Mouse (Mus musculus) liver, embryonic 12.5 days (tissue): Measurements from ENCODE around the gene S100a4. TPM values are rescaled to one million over a fixed set of nuclear protein-coding genes. Genes with fewer than 3 reads are reported as not detected.

ENCODE experiments used
- polyA plus RNA-seq: library from polyadenylated mRNA; unstranded; fragments of >200 nt; fragmentation: Nextera tagmentation; extraction: Ambion mirVana; gene quantifications from 2 replicates; pipeline ENCODE4 v1.2.1, GENCODE M21; 2016

Gene S100a4
- polyA plus RNA-seq, 1 experiment from 2014 or later, result 0.55 TPM

Other genes with a start within 250 kb of the S100a4 start
- 3.7 and 4.1 TPM in 2 replicates for gene Slc27a3, start 213.8 kb upstream of the S100a4 start, polyA plus RNA-seq
- gene Ints3, start 170.1 kb upstream of the S100a4 start, polyA plus RNA-seq, result 20.8 and 21.4 TPM in 2 replicates
- gene Npr1, start 137.9 kb upstream of the S100a4 start, polyA plus RNA-seq, result 5.1 and 5.3 TPM in 2 replicates
- 100 and 103 TPM in 2 replicates for gene Ilf2, start 127.6 kb upstream of the S100a4 start, polyA plus RNA-seq
- gene Snapin, start 112.7 kb upstream of the S100a4 start, polyA plus RNA-seq, result 24.2 and 27.0 TPM in 2 replicates
- gene Chtop, start 94.3 kb upstream of the S100a4 start, polyA plus RNA-seq, result 85.7 and 88.1 TPM in 2 replicates
- gene S100a1, start 89.4 kb upstream of the S100a4 start, polyA plus RNA-seq, result 13.2 and 15.0 TPM in 2 replicates
- 18.4 and 20.4 TPM in 2 replicates for gene S100a13, start 89.3 kb upstream of the S100a4 start, polyA plus RNA-seq
- not detected in 2 replicates for gene S100a14, start 76.9 kb upstream of the S100a4 start, polyA plus RNA-seq
- gene S100a16, start 66.5 kb upstream of the S100a4 start, polyA plus RNA-seq, result 32.8 TPM in 2 replicates
- gene S100a3, start 43.2 kb upstream of the S100a4 start, polyA plus RNA-seq, result 0.04 TPM in 1 of 2 replicates, not detected in the other
- gene S100a2, start 13.5 kb upstream of the S100a4 start, polyA plus RNA-seq, result not detected in 2 replicates
- gene Gm42674, start 1.9 kb upstream of the S100a4 start, polyA plus RNA-seq, result not detected in 2 replicates
- not detected in 2 replicates for gene S100a5, start 4.8 kb downstream of the S100a4 start, polyA plus RNA-seq
- 5.7 and 6.8 TPM in 2 replicates for gene S100a6, start 9.1 kb downstream of the S100a4 start, polyA plus RNA-seq
- not detected in 2 replicates for gene S100a7a, start 50.2 kb downstream of the S100a4 start, polyA plus RNA-seq
- 209 and 244 TPM in 2 replicates for gene S100a8, start 65.2 kb downstream of the S100a4 start, polyA plus RNA-seq
- gene S100a9, start 92.0 kb downstream of the S100a4 start, polyA plus RNA-seq, result 129 and 173 TPM in 2 replicates
- gene Pglyrp4, start 123.1 kb downstream of the S100a4 start, polyA plus RNA-seq, result not detected in 2 replicates
- not detected in 2 replicates for gene Gm5849, start 174.1 kb downstream of the S100a4 start, polyA plus RNA-seq